Mouse (Mus musculus): Measurements from ENCODE around the gene Msmb. TPM values are rescaled to one million over a fixed set of nuclear protein-coding genes. Genes with fewer than 3 reads are reported as not detected.

The Msmb gene
- not detected in 2 replicates for polyA plus RNA-seq (2012; rRNA removed; ENCODE audit: low replicate concordance)

DNA sequence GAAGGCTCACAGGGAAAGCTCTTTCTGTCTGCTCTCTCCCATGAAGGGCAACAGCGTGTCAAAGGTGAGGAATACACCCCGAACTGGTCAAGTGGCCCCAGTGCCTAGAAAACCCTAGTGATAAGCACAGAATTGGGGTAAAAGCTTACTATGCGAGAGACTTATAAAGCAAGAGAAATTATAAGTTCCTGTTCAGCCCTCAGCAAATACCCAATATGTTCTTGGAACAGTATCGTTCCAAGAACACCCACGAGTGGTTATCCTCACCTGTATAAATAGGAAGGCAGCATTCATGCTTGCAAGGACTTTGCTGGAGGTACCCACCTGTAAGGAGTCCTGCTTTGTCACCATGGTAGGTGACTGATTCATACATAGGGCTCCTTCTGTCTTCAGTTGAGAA is at the start of gene Msmb:
TSS of gene Msmb (plus strand) at position 301 of the 400 bp plus-strand sequence.

GRCm38 (mm10) chr14:32159690-32160246 is 17.9 kb downstream of the Msmb start, which contains the start of gene Ncoa4:
Gene Ncoa4, plus strand, starts transcription at chr14:32159865.

GRCm38 (mm10) chr14:32201791-32202451 is 60.1 kb downstream of the Msmb start, which contains the start of the genes Timm23 and Parg:
Gene Timm23, minus strand, starts transcription at chr14:32201898.
Gene Parg, plus strand, starts transcription at chr14:32201949.

Other genes with a start within 250 kb of the Msmb start
- gene Galnt15, start 113.0 kb upstream of the Msmb start, polyA plus RNA-seq (2012; rRNA removed; ENCODE audit: low replicate concordance): 0.83 and 1.2 TPM in 2 replicates
- gene Oxnad1, start 56.6 kb upstream of the Msmb start, polyA plus RNA-seq (2012; rRNA removed; ENCODE audit: low replicate concordance): 14.0 and 38.0 TPM in 2 replicates
- 10.9 and 14.9 TPM in 2 replicates for gene Dph3, start 56.3 kb upstream of the Msmb start, polyA plus RNA-seq (2012; rRNA removed; ENCODE audit: low replicate concordance)
- 8.5 and 43.5 TPM in 2 replicates for gene Ncoa4, start 17.8 kb downstream of the Msmb start, polyA plus RNA-seq (2012; rRNA removed; ENCODE audit: low replicate concordance)
- 128 and 139 TPM in 2 replicates for gene Timm23, start 59.9 kb downstream of the Msmb start, polyA plus RNA-seq (2012; rRNA removed; ENCODE audit: low replicate concordance)
- 1.1 and 1.2 TPM in 2 replicates for gene Parg, start 59.9 kb downstream of the Msmb start, polyA plus RNA-seq (2012; rRNA removed; ENCODE audit: low replicate concordance)
- gene Ogdhl, start 180.0 kb downstream of the Msmb start, polyA plus RNA-seq (2012; rRNA removed; ENCODE audit: low replicate concordance): 1.6 and 1.7 TPM in 2 replicates
- not detected in 2 replicates for gene 1700024G13Rik, start 246.4 kb downstream of the Msmb start, polyA plus RNA-seq (2012; rRNA removed; ENCODE audit: low replicate concordance)